Mouse (Mus musculus) cerebellum, adult 11 months (tissue): ENCODE measurements around the gene Suds3.
A peak's percentile ranks its signal among the peaks of the same experiment; 100 is the strongest.

Experiments
- DNase-seq: peaks from one replicate; pipeline ENCODE4 v3.0.0; 2022

Suds3 gene

DNA sequence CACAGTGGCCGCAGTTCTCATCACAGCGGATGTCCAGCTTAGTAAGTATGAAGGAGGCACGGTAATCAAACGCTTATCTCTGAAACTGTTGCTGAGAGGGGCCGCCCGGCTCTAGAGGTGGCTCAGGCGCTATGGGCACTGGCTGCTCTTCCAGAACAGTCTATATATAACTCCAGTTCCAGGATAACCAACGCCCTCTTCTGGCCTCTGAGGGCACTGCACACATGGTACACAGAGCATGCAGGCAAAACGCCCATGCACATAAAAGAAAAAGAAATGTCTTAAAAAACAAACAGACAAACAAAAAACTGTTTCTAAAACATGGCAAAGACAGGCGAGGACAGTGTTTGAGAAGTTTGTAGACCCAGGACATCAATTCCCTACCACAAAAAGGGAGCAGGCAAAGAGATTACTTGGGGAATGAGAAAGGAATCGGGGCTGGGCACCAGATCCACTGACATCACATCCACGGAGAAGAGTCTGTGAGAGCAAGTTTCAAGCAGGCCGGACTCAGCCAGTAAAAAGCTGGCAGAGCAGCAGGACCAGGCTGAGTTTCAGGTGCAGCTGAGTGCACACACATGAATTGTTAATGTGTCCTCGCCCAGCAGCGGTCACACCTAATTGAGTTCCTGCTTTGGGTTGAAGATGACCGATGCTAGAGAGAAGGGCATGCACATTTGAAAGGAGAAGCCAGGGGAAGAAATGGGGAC is 4.7 kb downstream of the Suds3 start:
- DNase-seq, result no peak

DNA sequence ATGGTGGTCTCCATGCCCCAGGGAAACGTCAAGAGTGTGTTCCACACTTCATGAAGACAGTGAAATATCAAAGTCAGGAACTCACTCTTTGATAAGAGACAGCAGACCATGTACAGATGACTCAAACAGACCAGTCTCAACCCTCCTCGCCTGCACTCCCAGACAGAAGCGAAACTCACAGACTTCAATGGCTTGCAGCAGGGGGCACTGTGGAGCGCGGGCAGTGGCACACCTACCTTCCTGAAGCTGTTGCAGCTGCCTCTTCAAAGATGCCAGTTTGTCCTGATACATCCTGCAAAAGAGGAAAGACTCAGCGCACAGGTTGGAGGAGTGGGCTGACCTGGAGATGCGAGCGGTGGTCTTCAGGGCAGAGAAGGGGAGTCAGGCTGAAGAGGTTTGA is 6.4 kb downstream of the Suds3 start:
- no peak for DNase-seq

DNA sequence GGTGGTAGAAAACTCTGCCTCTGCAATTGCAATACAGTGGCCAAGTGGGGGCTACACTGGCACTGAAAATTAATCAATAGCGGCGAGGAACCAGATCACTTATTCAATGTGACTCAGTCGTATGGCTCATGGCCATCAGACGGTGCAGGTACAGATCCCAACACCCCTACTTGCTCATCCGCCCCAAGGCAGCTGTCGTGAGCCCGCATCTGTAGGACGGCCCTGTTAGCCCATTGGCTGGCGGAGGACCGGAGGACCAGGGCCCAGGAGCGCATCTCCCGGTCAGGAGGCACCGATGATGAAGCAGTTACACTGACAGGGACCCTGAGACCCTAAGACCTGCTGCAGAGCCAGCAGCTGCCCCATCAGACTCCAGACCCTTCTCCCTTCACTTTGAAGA is 7.2 kb downstream of the Suds3 start:
- no peak for DNase-seq

DNA sequence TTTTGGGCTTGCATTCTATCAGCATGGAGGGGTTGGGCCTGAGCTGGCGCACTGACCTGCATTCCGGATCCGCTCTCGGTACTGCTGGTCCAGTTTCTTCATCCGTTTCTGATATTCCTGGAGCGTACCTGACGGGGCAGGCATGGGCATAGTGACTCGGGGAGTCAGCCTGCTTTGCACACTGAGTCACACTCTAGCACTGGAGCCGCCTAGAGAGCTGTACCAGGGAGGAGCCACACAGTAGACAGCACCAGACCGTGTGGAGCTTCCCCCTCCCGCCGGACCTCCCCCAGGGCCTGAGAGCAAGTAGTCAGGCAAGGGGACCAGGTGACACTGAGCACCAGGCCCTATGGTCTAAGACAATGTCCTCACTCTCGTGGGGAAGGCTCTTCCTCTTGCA is 7.6 kb downstream of the Suds3 start:
- no peak for DNase-seq

DNA sequence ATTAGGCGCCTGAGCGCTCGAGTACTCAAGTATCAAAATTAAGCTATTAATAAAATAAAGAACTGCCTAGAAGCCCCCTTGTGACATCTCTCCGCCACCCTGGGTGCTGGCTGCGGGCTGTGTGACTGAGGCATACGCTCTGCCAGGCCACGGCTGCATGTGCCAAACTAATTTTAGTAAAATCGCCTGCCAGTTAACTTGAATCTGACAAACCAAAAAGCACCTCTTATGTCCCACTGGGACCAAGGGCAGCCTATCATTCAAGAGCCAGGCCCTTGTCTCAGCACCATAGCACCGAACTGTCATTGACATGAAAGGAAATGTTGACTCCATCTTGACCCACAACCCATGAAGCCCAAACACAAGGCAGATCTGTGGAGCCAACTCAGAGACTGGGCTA is 10.2 kb downstream of the Suds3 start:
- no peak for DNase-seq

DNA sequence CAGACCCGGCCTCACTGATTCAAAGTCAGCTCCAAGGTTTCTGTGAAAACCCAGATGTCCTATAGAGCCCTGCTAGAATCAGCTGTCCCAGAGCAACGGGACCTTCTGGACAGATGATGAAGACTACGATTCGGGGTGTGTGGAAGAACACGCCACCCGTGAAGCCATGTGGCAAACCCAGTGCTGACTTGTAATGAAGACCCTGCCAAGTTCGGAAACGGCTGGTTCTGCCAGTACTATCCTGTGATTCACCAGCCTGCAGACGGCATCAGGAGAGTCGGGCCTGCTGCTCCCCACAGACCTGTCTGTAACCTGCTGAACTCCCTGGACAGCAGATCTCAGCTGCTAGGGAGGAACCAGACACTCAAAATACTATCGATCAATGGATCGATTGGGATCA is 11.6 kb downstream of the Suds3 start:
- DNase-seq, result no peak

DNA sequence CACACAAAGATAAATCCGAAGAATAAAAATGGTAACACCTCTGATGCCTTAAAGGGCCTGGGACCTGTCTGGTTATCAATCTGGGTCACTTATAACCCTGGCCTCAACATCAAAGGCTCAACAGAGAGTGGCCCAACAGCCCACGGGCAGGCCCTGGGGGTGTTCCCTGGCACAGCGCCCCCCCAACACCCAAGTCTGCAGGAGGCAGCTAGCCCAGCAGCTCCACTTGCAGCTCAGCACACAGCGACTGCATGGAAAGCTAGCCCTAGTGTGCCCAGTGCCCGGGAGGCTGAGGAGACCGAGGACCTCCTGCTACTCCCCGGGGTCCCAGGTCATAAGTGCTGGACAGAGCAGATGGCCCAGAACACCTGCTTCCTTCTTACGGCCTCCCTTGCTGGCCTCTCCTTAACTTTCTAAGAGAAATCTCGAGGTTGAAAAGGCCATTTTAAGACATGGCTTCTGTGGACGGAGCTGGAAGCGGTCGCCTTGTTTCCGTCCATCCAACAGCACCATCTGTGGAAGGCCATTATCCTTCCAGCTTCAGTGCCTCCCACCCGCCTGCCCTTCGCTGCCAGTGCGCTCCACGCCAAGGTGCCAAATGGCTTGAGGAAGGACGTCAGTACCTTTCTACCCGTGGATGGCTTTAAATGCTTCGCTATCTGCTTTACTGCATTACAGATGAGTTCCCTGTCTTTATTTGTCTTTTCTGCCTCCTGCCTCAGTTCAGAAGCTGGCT is 12.6 kb downstream of the Suds3 start:
- DNase-seq, result peak; percentile 54

DNA sequence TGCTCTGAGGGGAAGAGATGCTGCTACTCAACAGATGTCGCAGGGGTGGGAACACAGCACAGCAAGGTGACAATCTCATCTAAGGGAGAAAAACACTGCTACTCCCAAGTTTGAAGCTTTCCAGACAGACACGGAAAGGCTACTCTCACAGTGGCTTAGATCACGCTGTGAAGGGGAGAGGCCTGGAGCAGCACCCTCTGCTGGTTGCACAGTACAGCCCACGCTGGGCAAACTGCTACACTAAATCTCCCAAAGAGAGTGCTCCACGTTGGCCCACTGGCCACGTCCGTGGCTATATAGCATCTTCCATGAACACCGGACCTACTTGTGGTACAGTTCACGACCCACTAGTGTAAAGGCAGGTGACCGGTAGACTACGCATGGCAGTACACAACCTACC is 16.2 kb downstream of the Suds3 start:
- DNase-seq, result no peak

DNA sequence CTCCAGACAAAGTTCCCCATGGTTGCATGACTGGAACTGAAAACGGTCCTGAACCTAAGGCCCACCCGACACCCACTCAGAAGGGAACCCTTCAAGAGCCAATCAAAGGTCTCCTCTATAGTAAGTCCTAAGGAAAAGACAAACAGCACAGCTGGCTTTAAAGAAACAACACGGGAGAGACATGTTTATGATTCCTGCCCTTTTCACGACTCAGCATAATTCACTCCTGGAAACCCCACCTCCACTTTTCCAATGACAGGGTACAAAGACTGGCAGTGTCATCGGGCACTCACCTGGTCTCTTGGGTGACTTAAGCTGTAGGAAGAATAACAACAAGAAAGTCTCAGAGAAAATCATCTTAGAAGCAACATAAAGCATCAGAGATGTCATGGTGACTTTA is 16.9 kb downstream of the Suds3 start:
- no peak for DNase-seq

DNA sequence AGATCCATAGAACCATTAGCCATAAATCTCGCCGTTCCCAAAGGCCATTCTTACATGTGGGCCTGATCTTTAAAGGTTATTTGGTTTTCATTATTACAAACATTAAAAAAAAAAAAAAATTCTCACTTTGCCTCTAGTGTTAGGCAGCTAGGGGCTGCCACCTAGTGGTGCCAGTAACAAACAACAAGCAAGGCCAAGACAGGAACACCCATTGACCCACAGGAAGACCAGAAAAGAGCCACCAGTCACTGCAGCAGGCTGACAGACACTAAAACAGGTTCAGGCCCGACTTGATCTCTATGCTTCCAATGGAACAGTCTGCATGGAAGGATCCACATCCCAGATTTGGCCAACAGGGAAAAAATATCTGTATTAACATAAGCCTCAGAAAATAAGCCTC is 19.2 kb downstream of the Suds3 start:
- peak; percentile 56 for DNase-seq

DNA sequence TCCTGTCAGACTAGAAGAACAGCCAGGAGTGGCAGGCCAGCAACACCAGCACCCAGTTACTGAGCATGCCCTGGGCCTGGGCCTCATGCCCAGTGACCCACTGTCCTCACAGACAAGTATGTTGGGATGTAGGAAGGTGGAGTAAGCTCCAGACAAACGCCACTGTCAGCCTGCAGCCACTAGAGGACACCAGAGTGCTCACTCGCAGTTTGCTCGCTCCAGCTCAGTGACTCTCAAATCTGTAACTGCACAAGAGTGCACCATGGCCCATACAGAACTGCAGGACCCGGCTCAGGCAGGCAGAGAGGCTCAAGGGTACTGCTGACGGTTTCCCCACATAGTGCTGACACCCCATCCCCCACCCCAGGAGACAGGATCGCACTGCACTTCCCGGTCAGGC is 21.5 kb downstream of the Suds3 start:
- DNase-seq, result no peak

DNA sequence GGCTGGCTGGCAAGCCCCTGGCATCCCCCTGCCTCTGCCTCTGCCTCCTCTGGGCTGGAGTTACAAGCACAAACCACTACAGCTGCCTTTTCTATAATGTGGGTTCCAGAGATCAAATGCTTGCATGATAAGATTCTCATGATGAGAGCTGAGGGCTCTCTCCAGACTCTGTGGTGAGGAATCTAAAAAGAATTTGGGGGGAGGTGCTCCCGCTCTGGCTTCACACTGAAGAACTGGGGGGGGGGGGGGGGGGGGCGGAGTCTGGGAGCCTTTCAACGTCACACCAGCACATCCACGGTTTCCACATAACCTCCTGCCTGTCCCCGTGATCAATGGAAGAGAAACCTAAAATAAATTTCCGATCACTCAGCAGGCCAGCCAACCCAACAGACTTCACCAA is 26.1 kb downstream of the Suds3 start:
- no peak for DNase-seq

DNA sequence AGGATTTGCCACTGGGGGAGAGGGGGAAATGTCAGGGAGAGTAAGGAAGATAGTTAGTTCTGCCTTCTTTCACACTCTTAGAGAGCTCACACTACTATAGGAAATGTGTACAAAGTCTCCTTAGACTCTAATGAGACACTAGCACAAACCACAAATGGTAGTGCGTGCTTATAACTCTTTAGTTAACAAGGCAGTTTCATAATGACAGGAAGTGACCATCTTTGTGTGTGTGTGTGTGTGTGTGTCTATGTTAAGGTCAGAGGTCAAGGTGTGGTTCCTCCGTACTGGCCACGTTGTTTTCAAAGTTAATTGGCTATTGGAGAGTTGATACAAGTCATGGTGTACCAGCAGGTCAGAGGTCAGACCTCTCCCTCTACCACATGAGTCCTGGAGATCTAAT is 26.8 kb downstream of the Suds3 start:
- DNase-seq, result no peak

DNA sequence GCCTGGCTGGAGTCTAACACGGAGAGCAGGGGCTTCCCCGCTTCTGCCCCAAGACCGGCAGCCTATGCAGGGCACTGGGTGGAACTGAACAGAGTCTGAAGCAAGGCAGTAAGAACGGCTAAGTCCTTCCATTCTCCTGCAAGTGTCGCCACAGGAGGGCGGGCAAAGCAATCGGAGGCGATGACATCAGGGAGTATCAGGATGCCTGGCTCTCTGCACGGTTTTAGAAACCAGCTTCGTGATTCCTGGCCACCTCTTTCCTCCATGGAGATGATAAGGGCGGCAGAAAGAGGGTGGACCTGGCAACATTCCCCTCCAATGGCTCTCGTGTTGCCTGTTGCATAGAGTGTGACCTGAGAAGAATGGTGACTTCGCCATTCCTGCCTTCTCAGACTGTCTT is 28.2 kb downstream of the Suds3 start:
- DNase-seq, result no peak

DNA sequence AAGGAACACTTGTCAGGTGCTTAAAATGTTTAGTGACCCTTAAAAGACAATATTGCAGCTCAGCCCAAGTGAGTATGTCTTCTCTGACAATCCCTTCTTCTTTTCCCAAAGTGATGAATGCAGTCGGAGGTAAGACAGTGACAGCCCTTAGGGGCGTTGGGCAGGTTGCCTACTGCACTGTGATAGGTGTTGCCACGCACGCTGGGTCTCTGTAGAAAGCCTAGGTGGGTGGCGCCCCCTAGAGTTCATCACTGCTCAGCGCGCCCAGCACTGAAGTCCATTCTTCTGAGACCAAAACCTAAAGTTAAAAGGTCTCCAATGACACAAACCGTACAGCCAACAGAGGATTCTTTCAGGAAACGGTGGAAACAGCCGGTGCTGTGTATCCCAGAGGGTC is 46.4 kb downstream of the Suds3 start:
- DNase-seq, result peak; percentile 80

DNA sequence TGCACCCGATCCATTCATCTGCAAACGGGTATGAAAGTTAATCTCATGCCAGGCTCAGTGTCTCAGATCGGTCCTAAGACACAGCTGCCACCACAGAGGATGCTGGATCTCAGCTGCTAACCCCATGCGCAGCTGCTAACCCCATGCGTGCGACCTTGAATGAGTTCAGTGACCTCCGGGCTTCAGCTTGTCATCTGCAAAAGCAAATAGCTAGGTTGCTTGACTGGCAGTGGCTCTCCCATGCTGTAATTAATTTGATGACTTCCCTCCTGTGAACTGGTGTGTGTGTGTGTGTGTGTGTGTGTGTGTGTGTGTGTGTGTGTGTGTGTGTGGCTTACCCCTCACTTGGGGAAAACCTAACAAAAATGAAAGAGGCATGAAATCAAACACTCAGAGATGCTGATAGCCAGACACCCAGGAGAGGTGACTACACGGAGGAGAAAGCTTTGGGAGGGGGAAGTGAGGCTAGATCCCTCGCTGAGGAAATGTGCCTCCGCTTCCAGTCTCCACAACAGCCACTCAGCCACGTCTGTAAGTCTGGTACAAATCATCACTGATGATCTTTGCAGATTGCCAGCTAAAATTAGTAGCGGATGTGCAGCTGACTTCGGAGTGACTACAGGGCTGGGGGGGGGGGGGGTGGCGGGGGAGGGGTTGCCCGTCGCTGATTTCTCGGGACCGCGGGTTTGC is 47.0 kb downstream of the Suds3 start:
- DNase-seq, result no peak

DNA sequence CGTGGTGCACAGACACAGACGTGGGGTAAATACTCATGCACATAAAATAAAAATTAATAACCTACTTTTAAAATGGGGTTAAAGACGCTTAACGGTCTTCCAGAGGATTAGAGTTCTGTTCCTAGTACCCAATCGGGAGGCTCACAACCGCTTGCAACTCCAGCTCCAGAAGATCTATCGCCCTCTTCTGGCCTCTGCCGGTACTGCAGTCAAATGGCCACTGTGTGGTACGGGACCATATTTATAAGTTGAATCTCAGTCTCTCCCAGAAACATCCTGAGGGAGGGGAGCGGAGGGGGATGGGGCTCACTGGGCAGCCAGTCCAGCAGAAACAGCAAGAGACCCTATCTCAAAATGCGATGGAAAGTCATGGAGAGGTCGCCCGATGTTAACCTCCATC is 47.7 kb downstream of the Suds3 start:
- no peak for DNase-seq

DNA sequence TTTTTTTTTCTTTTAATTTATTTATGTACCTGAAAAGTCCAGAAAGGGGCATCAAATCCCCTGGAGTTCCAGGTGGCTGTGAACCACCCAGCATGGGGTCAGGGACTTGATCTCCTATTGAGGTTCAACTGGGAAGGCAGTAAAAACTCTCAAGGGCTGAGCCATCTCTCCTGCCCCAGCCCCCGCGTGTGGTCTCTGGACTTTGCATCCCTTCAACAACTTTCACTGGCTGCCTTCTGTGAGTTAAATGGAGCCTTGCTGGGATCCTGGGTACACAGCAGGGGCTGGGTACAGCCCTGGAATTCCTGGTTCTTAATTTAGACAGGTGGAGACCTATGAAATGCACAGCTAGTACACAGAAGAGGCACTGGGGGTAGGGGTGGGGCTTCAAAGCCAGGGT is 54.7 kb downstream of the Suds3 start:
- peak; percentile 40 for DNase-seq

DNA sequence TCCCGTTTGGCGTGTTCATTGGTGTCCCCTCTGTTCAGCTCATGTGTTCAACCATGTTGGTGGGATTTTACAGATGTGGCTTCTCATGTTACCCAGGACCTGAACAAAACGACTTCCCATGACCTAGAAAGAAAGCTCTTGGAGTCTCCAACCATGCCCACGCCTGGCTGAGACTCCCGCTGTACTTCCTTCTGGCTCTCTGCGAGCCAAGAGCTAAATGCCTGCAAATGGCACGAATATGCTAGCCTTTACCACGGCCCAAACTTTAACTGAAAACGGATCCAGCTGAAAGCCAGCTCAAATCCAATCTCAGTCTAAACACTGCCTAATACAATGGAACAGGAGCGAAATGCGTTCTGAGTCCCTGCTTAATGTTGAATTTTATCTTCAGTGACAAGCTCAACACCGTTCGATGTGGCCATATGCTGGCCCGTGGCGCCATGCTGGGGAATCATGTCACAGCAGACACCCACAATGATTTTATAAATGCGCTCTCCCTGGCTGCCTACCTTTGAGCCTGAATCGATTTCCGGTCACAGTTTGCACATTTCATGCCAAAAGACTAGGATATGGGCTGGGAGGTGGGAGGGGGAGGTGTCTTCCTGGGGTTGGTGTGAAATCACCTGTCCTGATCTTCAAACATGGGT is 55.3 kb downstream of the Suds3 start:
- DNase-seq, result peak; percentile 83

DNA sequence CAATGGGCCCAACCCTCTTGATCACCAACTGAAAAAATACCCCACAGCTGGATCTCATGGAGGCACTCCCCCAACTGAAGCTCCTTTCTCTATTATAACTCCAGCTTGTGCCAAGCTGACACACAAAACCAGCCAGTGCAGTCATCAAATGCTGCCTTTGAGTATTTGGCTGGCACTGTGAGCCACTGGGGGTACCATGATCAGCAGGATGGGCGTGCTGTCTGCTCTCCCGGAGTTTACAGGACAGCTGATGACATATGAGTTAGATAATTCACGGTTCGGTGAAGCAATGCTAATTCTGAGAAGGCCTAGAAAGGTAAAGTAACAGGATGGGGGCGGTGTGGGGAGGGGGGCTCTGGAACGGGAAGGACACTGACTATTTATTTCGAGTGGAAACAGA is 66.0 kb downstream of the Suds3 start:
- DNase-seq, result no peak

DNA sequence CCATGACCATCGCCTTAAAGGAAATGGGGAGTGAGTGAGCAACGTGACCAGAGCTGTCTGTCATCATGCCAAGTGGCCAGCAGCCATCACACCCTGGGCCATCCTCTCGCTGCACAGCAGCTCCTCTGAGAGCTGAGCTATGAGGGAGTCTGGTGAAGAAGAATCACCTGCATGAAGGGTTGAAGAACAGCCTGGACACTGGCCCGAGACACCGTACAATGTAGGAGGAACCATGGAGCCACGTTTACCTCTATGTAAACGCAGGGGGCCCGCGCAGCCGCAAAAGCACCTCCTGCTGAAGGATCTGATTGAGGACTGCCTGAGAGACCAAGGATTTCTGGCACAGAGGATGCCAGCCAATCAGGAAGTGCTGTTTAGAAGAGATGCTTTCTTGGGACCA is 70.8 kb downstream of the Suds3 start:
- DNase-seq, result peak; percentile 61

DNA sequence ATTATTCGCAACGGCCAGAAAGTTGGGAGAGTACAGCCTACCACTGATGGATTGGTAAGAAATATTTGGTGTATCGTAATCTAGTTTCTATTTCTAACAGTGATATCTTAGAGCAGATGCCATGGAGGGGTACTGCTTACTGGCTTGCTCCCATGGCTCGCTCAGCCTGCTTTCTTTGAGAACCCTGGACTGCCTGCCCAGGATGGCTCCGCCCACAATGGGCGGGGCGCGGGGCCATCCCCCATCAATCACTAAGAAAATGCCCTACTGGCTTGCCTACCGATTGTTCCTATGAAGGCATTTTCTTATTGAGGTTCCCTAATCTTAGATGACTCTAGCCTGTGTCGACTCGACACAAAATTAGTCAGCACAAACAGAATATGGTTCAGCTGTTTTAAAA is 73.3 kb downstream of the Suds3 start:
- no peak for DNase-seq
